Mouse (Mus musculus) adrenal gland, postnatal 10 days (tissue): ENCODE data around the gene Rnd2. TPM values are rescaled to one million over a fixed set of nuclear protein-coding genes. Genes with fewer than 3 reads are reported as not detected.
A peak's percentile ranks its signal among the peaks of the same experiment; 100 is the strongest.
"Not testable (repeated sequence)": the region's sequence is repeated elsewhere in the genome, so short reads cannot be mapped to it uniquely, and the experiment has no call there.

Experiments used
- DNase-seq: peaks from one replicate; pipeline ENCODE4 v3.0.0; 2021; ENCODE audit warnings: mixed read lengths
- total RNA-seq, 2 experiments: library from RNA; stranded (reverse); gene quantifications; 2 replicates each; pipeline ENCODE4 v1.2.3; 2021

Rnd2 gene
- total RNA-seq, 2 experiments from 2014 or later = 10.6 to 11.0 TPM

GRCm38 (mm10) chr11:101446860-101447259, 17.9 kb upstream of the Rnd2 start:
- not testable (repeated sequence) for DNase-seq

DNA sequence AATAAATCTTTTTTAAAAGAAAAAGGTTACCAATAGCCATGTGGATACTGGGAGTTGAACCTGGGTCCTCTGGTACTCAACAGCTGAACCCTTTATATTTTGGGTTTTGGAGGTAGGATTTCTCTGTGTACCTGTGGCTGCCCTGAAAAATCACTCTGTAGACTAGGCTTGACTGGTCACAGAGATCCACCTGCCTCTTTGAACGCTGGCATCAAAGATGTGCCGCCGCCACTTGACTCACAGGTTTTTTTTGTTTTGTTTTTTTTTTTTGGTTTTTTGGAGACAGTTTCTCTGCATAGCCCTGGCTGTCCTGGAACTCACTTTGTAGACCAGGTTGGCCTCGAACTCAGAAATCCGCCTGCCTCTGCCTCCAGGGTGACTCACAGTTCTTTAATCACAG, 17.0 kb upstream of the Rnd2 start:
- no peak for DNase-seq

- DNase-seq = peak; percentile 86
Measured at GRCm38 (mm10) chr11:101448274-101448746, 16.5 kb upstream of the Rnd2 start, which contains the start of gene Ifi35. Gene Ifi35 (plus strand): TSS chr11:101448407.

DNA sequence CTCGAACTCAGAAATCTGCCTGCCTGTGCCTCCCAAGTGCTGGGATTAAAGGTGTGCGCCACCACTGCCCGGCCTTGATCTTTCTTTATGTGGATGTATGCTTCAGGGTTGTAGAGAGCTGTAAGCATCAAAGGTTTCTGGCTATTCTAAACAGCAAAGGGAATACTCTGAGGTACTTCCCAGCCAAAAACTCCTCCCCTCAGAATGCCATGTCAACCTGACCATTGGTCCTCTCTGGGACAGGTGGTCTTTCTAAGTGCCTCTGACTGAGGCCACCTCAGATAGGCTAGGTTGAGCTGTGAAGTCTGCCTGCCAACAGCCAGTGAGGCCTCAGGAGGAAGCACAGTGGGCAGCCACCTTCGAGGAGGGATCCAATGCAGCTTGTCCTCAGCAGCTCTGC, 15.9 kb upstream of the Rnd2 start:
- DNase-seq = no peak

DNA sequence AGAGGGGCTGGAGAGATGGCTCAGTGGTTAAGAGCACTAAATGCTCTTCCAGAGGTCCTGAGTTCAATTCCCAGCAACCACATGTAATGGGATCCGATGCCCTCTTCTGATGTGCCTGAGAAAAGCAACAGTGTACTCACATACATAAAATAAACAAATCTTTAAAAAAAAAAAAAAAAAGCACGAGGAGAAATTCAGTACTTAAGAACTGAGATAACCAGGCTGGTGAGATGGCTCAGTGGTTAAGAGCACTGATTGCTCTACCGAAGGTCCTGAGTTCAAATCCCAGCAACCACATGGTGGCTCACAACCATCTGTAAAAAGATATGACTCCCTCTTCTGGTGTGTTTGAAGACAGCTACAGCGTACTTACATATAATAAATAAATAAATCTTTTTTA, 15.2 kb upstream of the Rnd2 start:
- DNase-seq = not testable (repeated sequence)

- DNase-seq = no peak
Measured at GRCm38 (mm10) chr11:101450394-101450793, 14.4 kb upstream of the Rnd2 start.

GRCm38 (mm10) chr11:101451536-101451935, 13.3 kb upstream of the Rnd2 start:
- DNase-seq = no peak

DNA sequence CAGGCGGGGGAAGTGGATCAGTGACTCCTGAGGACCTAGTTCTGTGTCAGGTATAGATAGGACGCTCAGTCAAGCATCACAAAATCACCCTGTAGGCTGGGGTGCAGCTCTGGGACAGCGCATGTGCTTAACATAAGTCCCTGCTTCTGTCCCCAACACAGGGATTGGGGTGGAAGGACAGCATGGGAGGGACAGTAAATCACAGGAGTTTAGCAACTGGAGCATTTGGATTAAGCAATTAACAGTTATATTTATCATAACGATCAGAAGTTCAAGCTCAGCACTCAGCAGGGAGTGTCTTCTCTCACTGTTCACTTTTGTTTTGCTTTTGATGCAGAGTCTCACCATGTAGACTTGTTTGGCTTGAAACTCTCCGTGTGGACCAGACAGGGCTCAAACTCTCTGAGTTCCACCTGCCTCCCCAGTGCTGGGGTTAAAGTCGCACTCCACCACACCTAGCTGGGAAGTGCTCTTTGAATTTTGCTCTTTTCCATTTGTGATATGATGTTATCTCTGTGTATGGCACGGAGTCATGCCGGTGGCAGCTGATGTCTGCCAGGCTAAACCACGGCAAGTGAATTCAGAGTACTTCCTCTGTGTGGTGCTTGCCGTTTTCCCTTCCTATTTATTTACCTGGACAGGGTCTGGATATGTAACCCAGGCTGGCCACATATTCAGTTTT, 12.6 kb upstream of the Rnd2 start:
- DNase-seq = no peak

- DNase-seq = no peak
Measured at GRCm38 (mm10) chr11:101454702-101455101, 10.1 kb upstream of the Rnd2 start.

- no peak for DNase-seq
Measured at GRCm38 (mm10) chr11:101455627-101456026, 9.2 kb upstream of the Rnd2 start.

GRCm38 (mm10) chr11:101457631-101458030, 7.2 kb upstream of the Rnd2 start:
- no peak for DNase-seq

- DNase-seq = no peak
Measured at GRCm38 (mm10) chr11:101458217-101458616, 6.6 kb upstream of the Rnd2 start.

DNA sequence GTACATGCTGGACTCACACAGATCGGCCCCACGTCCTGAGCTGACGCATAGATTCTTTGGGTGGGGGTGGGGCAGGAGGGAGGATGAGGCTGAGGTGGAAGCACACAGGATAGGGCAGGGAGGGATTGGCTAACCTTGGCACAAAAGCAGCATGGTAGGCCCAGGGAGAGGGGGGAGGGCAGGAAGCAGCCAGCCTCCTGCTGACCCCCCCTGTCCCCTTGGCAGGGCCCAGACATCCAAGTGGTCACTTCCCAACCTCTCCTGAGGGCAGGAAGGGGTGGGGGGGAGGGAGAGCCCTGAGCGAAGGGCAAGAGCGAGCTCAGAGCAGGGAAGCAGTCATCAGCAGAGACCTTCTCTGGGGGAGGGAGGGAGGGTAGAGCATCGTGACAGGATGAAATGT, 5.1 kb upstream of the Rnd2 start:
- peak; percentile 40 for DNase-seq

- DNase-seq = no peak
Measured at GRCm38 (mm10) chr11:101460321-101460720, 4.5 kb upstream of the Rnd2 start.

DNA sequence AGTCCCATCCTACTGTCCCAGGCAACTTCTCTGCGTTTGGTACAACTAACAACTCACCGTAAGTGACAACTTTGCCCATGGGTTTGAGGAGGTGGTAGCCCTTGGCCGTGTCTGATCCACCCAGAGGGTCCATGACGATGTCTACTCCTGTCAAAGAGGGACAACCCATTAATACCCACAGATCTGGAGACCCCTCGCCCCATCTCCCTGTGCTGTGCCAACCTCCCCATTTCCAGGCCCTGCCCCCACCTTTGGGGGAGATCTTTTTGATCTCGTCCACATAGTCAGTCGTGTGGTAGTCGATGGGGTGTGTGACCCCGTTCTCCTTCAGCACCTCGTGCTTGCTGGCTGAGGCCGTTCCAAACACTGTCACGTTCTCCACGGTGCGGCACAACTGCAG, 2.7 kb upstream of the Rnd2 start:
- DNase-seq = no peak

GRCm38 (mm10) chr11:101462583-101463440, 2.0 kb upstream of the Rnd2 start:
- no peak for DNase-seq

DNA sequence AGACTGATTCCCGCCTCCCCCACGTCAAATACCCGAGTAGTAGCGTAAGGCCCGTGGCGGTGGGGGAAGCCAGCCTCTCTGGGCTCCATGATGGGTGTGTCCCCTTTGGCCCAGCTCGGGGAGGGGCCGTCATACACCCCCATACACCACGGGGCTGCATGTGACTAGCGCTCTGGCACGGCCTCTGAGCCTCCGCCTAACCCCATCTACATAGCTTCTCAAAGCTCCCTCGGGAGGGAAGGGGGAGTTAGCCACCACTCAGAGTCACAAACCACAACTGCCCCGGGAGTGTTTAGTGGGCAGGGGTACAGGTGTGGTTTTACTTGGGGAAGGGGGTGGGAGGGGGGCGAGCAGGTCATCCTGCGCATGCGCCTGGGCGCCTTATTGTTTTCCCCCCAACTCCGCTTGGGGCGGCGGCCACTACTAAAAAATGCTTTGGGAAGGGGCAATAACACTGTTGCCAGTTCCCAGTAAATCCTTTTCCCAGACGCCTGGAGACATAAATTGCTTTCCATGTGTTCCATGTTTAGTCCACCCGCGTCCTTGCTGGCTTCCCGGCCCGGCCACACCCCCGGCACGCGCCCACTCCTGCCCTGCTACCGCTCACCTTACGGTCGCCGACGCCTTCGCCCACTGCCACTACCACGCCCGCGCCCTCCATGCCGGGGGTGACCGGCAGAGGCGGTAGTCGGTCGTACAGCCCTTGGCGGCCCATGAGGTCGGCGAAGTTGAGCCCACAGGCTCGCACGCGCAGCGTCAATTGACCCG, 486 bp downstream of the Rnd2 start:
- DNase-seq = peak; percentile 72

DNA sequence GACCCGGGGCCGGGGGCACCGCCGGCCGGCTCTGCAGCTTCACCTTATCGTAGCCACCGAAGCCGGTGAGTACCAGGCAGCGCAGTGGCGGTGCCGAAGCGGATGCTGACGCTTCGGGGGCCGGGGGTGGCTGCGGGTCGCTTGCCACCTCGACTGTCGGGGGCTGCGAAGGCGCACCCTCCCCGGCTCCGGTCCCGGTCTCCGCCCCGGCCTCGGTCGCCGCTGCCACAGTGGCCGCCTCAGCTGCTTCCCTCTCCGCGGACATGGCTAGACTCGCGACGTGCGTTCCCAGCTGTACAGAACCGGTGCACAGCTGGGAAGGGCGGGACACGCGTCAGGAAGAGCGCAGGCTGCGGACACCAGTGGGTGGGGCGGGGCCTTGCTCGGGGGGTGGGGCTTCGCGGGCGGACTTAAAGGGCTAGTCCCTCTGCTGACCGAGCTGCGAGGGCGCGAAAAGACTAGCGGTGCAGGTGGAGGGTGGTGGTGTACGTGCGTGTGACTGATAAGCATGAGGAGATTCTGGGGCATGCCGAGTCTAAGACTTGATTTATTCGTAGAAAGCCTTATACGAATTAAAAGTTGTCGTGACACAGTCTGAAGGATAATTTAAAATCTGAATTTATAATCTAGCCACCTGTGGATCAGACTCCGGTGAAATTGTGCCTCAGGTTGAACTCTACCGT, 1.2 kb downstream of the Rnd2 start, which contains the start of gene Vat1:
Gene Vat1 (minus strand): TSS at position 362 of the 683 bp plus-strand sequence.
- DNase-seq = peak; percentile 84

DNA sequence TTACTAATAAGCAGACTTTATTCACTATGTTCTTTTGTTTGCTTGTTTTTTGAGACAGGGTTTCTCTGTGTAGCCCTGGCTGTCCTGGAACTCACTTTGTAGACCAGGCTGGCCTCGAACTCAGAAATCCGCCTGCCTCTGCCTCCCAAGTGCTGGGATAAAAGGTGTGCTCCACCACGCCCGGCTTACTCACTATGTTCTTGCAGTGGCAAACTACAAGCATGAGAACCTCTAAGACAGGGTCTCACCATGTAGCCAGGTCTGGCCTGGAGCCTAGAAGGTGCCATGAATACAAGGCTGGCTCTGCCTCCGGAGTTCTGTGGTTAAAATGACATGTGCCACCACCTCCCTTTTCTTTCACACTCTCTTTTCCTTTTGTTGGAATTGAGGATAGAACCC, 1.8 kb downstream of the Rnd2 start:
- DNase-seq = not testable (repeated sequence)

DNA sequence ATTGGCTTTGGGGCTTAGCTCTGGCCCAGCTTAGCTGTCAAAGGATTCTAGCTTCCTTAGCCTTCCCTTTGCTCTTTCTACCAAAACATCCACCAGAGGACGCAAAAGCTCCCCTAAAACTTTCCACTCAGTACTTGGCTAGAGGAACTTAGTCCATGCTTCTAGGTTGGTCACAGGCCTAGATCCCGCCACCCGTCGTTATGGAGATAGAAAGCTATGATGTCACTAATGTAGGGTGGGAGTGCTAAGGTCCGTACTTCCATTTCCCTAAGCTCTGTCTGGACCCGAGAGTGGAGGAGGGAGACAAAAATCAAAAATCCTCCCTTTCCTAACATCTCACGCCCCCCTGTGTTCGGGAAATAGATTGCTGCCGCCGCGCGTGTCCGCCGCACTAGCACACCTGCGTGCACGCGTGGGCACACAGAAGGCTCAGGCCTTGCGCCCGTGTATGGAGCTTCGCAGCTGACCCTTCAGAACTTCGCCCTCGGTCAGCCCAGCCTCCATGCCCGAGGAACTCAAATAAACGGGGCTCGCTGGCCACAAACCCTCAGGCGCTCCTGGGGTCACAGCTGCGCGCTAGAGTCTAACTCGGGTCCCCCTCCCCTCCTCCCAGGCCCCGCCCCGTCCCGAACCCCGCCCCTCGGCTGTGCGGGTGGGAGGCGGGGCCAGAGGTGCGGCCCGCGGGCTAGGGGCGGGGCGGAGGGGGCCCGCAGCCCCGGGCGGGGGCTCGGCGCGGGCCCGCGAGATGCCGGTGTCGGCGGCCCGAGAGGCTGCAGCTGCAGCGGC, 2.9 kb downstream of the Rnd2 start:
- peak; percentile 83 for DNase-seq

GRCm38 (mm10) chr11:101468263-101468688, 3.5 kb downstream of the Rnd2 start:
- DNase-seq = no peak
